Mouse (Mus musculus) ES-CJ7 (cell line): ENCODE measurements at regions not wholly inside any gene's neighbourhood (a gene's known extent, or its start where the extent isn't known, plus 50 kb on each side); places are given as distances from the start of the nearest gene placed in this dataset.

Source experiments
- DNase-seq: peaks from one replicate; pipeline ENCODE4 v3.0.0; 2011; ENCODE audit warnings: low read depth, low spot score

GRCm38 (mm10) chr1:193702707-193703419 lies 332.8 kb upstream of the Camk1g start:
- peak; percentile 68 for DNase-seq

- no peak for DNase-seq
Measured at GRCm38 (mm10) chr1:193700217-193700616, 330.1 kb upstream of the Camk1g start.

GRCm38 (mm10) chr1:193698603-193699266 lies 328.6 kb upstream of the Camk1g start:
- peak; percentile 48 for DNase-seq

GRCm38 (mm10) chr1:193697857-193698256 lies 327.8 kb upstream of the Camk1g start:
- no peak for DNase-seq

- DNase-seq: no peak
Measured at GRCm38 (mm10) chr1:193697001-193697400, 326.9 kb upstream of the Camk1g start.

- no peak for DNase-seq
Measured at GRCm38 (mm10) chr1:193692991-193693390, 322.9 kb upstream of the Camk1g start.

- no peak for DNase-seq
Measured at GRCm38 (mm10) chr1:193689601-193690000, 319.5 kb upstream of the Camk1g start.

GRCm38 (mm10) chr1:193682917-193683316 lies 312.8 kb upstream of the Camk1g start:
- DNase-seq: peak; percentile 15

GRCm38 (mm10) chr1:193678448-193678847 lies 308.4 kb upstream of the Camk1g start:
- DNase-seq: no peak

- DNase-seq: peak; percentile 75
Measured at GRCm38 (mm10) chr1:193673236-193673830, 303.2 kb upstream of the Camk1g start.

- peak; percentile 12 for DNase-seq
Measured at GRCm38 (mm10) chr1:193672681-193673080, 302.6 kb upstream of the Camk1g start.

GRCm38 (mm10) chr1:193671816-193672254 lies 301.7 kb upstream of the Camk1g start:
- DNase-seq: no peak

GRCm38 (mm10) chr1:193671046-193671445 lies 300.9 kb upstream of the Camk1g start:
- DNase-seq: no peak

- no peak for DNase-seq
Measured at GRCm38 (mm10) chr1:193670008-193670407, 299.9 kb upstream of the Camk1g start.

GRCm38 (mm10) chr1:193668841-193669240 lies 298.7 kb upstream of the Camk1g start:
- no peak for DNase-seq

- DNase-seq: no peak
Measured at GRCm38 (mm10) chr1:193665854-193666253, 295.8 kb upstream of the Camk1g start.

GRCm38 (mm10) chr1:193664569-193664968 lies 294.5 kb upstream of the Camk1g start:
- DNase-seq: no peak

- no peak for DNase-seq
Measured at GRCm38 (mm10) chr1:193663587-193663986, 293.5 kb upstream of the Camk1g start.

GRCm38 (mm10) chr1:193662166-193662890 lies 292.2 kb upstream of the Camk1g start:
- DNase-seq: no peak

GRCm38 (mm10) chr1:193661377-193661776 lies 291.3 kb upstream of the Camk1g start:
- no peak for DNase-seq

- peak; percentile 21 for DNase-seq
Measured at GRCm38 (mm10) chr1:193655076-193655677, 285.1 kb upstream of the Camk1g start.

GRCm38 (mm10) chr1:193650275-193650674 lies 280.2 kb upstream of the Camk1g start:
- DNase-seq: peak; percentile 28
